Mouse (Mus musculus) C2C12 (cell line): ENCODE results near the gene Evi2.

ENCODE experiments used
- CEBPB ChIP-seq: IDR thresholded peaks from one replicate; pipeline ENCODE4 v1.6.1; 2011; ENCODE audit warnings: low read depth, mild to moderate bottlenecking, control low read depth, moderate library complexity
- CTCF ChIP-seq: IDR thresholded peaks from one replicate; pipeline ENCODE4 v1.5.1; 2011; ENCODE audit not compliant: control insufficient read depth, insufficient read depth, insufficient read length
- FOSL1 ChIP-seq: IDR thresholded peaks from one replicate; pipeline ENCODE4 v1.8.0; 2011; ENCODE audit warnings: mild to moderate bottlenecking, low read length; ENCODE audit not compliant: poor library complexity, insufficient read depth, severe bottlenecking
- MAX ChIP-seq: IDR thresholded peaks from one replicate; pipeline ENCODE4 v1.6.1; 2011; ENCODE audit warnings: mild to moderate bottlenecking, control low read depth
- MYOD1 ChIP-seq: IDR thresholded peaks from one replicate; pipeline ENCODE4 v1.6.1; 2011; ENCODE audit warnings: low read depth; ENCODE audit not compliant: control insufficient read depth, insufficient read length
- MYOG ChIP-seq: IDR thresholded peaks from one replicate; pipeline ENCODE4 v1.6.1; 2011; ENCODE audit not compliant: control insufficient read depth, insufficient read length; ENCODE audit errors: extremely low read depth
- USF1 ChIP-seq: IDR thresholded peaks from one replicate; pipeline ENCODE4 v1.6.1; 2011; ENCODE audit warnings: low read depth, mild to moderate bottlenecking, control low read depth, moderate library complexity

DNA sequence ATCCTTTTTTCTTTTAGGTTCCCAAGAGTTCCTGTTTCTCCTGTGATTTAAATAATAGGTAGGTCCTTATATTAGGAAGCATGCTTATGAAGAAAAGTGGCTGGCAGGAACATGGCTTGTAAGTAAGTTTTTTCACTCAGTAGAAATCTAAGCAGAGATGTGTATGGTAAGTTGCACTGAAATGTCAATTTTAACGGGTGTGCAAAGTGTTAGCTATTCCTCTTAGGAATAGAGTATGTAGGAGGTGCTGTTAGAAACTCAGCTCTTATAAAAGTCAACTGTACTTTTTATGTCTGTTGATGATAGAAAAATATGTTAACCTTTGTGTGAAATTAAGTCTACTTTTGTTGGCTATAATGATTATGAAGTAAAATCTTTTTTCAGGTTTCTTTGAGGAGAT, 62.3 kb downstream of the Evi2 start:
- TF ChIP-seq MYOD1 (no peak), CTCF (no peak), MAX (no peak), MYOG (no peak), CEBPB (no peak), USF1 (no peak), FOSL1 (no peak)
